Mouse (Mus musculus): ENCODE data around the gene Cyb561. TPM values are rescaled to one million over a fixed set of nuclear protein-coding genes. Genes with fewer than 3 reads are reported as not detected.

Cyb561 gene
- 0.77 TPM in 1 of 2 replicates, not detected in the other for total RNA-seq (2015; ENCODE audit: low replicate concordance)
- total RNA-seq (2017; ENCODE audit: low replicate concordance) = 0.28 and 0.77 TPM in 2 replicates

DNA sequence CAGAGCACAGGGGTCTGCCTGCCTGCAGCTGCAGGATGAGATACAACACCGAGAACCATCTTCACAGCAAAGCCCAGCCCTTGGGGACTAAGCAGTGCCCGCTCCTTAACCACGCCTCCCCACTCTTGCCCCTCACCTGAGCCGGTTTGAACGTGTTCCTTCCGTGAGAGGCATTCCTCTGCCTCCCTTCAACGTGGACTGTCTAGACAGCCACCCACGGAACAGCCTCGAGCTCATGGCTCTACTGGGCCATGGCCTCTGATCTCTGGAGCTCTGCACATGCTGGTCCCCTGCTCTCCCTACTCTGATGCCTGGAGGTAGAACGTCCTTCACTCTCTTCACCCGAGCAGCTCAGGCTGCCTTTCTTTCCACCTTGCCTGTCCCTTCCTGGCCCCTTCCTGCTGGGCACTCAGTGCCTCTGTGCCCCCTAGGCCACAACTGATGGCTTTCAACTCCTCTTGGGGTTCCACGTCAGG, at the start of gene Cyb561:
Cyb561 (minus strand) TSS at position 426 of the 476 bp plus-strand sequence.
- ATAC-seq (replicated peaks; ENCODE audit: low FRiP score, poor library complexity, severe bottlenecking) = no peak

DNA sequence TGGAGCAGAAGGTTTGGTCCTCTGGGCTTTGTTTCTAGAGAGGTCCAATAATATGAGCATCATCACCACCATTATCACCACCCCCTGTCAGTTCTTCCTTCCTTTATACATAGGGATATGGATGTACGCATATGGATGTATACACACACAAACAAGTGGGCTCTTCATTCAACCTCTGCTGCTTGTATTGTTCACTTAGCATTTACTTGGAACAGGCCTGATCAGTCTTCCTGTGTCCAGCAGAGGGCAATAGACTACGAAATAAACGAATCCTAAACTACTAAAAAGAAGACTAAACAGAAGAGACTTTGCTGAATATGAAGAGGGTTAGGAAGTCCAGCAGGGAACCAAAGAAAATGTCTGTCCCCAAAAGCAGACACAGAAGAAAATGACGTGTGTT, 48.6 kb upstream of the Cyb561 start:
- ATAC-seq (replicated peaks; ENCODE audit: low FRiP score, poor library complexity, severe bottlenecking) = peak; percentile 48

DNA sequence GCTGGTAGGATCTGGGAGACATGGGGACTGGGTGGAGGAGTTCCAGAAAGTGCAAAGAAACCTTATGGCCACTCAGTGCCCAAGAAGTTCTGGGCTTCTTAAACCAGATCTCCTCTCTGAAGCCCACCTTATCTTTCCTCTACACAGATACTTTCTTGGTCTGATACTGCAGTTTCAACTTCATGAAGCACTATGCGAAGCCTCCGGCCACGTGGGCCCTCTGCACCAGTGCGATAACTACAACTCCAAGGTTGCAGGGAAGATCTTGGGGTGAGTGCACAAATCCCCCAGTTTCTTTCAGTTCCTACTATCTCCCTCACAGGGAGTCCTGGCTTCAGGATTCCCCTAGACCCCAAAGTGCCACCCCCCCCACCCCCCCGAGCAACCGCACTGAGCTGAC, 46.9 kb upstream of the Cyb561 start:
- ATAC-seq (replicated peaks; ENCODE audit: low FRiP score, poor library complexity, severe bottlenecking) = no peak

DNA sequence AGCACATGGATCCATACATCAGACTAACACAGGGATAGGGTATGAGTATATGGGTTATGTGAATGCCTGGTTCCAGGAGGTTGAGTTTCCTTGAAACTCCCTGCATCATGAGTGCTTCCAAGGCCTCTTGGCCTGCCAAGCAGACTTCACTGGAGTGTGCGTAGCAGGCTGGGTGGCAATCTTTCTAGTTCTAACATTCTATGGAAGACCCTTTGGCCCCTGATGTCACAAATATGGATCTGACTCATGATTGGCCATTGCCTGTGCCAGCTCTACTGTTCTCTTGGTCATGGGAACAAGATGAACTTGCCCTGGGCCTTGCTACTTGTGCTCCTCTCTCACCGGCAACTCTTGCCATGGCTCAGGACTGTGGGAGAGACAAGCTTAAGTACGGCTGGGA, 41.2 kb upstream of the Cyb561 start, which contains the start of gene Ace3:
Ace3 (plus strand) TSS at position 301 of the 400 bp plus-strand sequence.
- ATAC-seq (replicated peaks; ENCODE audit: low FRiP score, poor library complexity, severe bottlenecking) = no peak

DNA sequence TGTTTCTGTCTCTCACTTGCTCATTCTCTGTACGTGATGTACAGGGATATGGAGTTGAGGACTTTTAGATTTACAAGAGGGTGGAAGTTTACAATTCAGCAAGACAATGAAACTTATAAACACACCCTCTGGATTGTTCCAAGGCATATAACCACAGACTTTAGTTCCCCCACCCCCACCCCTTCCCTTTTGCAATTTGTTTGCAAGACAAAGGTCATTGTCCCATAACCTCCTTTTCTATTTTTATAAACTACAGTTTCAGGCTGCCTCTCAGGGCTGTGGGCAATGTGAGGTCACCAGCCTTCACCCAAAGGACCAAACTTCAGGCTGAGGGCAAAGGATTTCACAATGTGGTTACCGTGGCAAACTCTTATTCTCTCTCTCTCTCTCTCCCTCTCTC, 37.1 kb upstream of the Cyb561 start:
- no peak for ATAC-seq (replicated peaks; ENCODE audit: low FRiP score, poor library complexity, severe bottlenecking)

DNA sequence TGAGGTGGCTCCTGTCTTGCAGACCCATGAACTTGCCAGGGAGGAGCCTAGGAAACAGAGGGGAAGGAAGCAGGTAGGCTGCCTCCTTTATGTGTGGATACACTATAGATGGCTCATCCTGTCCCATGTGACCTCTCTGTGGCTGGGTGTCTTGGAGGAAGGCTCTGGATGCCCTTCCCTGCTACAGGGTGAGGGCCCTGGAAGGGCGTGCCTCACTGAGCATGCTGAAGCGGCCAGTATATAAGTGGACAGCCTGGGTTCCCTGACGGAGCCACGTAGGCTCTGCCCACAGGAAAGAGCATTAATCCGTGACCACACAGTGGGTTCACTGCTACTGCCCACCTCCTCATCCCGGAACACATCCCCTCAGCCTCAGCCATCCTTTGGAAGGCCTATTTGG, 36.3 kb upstream of the Cyb561 start:
- ATAC-seq (replicated peaks; ENCODE audit: low FRiP score, poor library complexity, severe bottlenecking) = no peak

DNA sequence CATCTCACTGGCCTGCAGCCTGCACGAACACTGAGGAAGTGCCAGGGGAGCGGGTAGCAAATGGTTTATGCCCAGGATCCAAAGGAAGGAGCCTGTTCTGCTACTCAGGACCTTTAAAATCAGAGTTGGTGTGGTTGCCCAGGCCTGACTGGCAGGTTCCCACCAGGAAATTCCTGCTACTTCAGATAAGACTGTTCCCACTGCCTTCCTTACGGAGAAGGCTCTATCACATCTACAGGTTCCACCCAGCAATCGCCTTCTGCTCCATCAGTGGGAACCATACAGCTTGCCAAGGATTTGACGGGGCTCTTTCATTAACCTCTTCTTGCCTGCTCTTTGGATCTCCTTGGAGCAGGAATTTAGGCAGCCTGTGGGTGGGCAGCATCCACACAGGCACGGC, 34.3 kb upstream of the Cyb561 start:
- no peak for ATAC-seq (replicated peaks; ENCODE audit: low FRiP score, poor library complexity, severe bottlenecking)

DNA sequence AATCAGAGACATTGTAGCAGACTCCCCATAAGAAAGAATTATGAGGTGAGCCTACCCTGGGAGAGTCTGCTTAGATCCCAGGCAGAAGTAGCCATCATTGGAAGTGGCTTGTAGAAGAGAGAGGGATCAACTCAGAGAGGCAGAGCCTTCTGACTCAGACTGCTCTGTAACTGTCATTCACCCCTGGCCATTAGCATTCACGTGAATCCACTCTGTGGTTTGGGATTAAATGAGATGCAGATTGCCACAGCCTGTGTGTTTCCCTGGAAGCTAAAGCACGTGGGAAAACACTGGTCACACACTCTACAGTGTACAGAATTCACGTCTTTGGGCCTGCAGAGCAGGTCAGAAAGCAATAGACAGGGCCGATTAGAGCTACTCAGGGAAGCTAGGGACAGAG, 31.3 kb upstream of the Cyb561 start:
- ATAC-seq (replicated peaks; ENCODE audit: low FRiP score, poor library complexity, severe bottlenecking) = no peak

DNA sequence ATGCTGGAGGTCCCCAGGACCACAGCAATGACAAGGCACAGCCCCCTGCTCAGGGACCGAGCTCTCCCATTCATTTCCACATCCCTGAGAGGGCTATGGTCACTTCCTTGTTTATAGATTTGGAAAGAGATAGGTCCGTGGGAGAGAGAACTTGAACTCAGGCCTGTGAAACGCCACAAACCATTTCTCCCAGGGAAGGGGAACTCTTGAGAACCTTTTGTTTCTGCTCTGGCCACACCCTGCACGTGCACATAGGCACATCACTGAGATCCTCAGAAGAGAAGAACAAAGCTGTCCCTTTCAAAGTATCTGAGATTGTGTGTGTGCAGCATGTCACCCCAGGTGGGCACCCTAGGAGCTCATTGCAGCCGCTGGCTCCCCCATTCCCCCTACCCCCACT, 25.5 kb upstream of the Cyb561 start:
- ATAC-seq (replicated peaks; ENCODE audit: low FRiP score, poor library complexity, severe bottlenecking) = no peak

DNA sequence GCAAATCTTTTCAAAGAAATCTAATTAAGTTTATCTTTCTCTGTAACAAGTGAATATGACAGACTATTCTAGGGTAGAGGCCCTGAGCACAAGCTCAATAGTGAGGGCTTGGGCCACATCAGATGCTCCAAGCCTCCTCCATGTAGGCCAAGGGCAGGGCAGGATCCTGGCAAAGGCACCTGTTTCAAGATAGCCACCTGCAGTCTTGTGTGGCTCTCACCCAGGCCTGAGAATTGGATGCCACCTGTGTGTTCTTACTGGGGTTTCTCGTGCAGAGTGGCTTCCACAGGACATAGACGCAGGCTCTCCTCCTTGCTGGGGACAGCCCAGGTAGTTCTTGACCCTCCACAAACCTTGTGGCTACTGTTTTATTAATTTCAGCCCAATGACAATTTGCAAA, 25.1 kb upstream of the Cyb561 start:
- no peak for ATAC-seq (replicated peaks; ENCODE audit: low FRiP score, poor library complexity, severe bottlenecking)

DNA sequence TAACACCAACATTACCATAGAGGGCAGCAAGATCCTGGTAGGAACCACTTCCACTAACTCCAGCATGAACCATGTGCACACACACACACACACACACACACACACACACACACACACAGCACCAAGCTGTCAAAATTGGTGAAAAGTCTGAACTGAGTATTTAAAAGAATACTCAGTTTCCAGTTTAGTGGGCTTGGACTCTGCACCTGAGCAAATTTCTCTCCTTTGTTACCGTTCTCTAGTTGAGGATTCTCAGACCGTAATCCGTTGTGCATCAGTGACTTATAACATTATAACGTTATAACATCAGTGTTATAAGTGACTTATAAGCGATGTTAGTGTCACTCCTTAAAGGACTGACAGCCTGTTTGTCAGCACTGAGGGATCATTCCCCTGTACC, 22.5 kb upstream of the Cyb561 start:
- no peak for ATAC-seq (replicated peaks; ENCODE audit: low FRiP score, poor library complexity, severe bottlenecking)

DNA sequence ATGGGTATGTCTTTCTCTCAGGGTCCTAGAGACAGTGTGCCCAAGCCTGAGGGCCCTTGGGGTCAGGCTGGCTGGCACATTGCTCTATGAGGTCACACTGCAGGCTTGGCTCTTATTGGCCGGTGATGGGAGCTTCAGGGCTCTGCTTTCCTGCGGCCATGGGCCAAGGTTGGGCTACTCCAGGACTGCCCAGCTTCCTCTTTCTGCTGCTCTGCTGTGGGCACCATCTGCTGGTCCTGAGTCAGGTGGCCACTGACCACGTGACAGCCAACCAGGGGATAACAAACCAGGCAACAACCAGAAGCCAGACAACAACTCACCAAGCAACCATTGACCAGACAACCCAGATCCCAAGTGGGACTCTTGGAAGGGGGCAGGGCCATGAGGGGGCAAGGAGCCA, 21.9 kb upstream of the Cyb561 start:
- ATAC-seq (replicated peaks; ENCODE audit: low FRiP score, poor library complexity, severe bottlenecking) = no peak

DNA sequence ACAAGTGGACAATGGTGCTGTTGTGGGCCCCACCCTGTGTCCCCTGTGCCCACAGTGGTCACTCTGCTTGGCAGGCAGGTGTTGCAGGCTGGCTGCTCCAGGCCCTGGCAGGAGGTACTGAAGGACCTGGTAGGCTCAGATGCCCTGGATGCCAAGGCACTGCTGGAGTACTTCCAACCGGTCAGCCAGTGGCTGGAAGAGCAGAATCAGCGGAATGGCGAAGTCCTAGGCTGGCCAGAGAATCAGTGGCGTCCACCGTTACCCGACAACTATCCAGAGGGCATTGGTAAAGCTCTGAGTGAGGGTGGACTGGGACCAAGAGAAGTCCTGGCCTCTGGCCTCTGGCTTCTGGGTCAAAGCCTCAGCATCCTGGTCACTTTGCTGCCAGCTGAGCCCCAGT, 21.5 kb upstream of the Cyb561 start:
- no peak for ATAC-seq (replicated peaks; ENCODE audit: low FRiP score, poor library complexity, severe bottlenecking)

DNA sequence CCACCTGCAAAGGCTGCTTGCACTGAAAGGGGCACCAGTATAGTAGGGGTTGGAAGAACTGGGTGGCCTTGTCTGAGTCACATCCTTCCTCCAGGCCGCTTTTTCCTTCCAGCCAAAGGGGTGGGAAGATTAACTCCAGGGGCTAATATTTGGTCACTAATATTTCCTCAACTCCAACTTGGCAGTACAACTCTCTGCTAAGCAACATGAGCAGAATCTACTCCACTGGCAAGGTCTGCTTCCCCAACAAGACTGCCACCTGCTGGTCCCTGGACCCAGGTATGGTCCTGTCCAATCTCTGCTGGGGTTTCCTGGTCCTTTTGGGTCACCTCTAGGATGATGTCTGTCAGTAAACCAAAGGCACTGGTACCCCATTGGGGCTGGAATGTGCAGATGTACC, 16.4 kb upstream of the Cyb561 start:
- no peak for ATAC-seq (replicated peaks; ENCODE audit: low FRiP score, poor library complexity, severe bottlenecking)

DNA sequence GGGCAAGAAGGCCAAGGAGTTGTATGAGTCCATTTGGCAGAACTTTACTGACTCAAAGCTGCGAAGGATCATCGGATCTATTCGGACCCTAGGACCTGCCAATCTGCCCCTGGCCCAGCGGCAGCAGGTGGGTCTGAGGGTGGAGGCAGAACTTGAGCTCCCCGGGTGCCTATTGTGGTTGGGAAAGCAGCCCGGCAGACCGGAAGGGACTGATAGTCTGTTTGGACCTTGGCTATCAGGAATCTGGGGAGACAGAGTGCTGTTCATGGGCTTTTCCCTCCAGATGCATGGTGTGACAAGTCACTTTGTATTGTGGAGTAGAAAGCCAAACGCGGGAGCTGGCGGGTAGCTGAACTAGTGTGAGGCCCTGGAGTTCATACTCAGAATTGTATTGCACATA, 15.8 kb upstream of the Cyb561 start:
- no peak for ATAC-seq (replicated peaks; ENCODE audit: low FRiP score, poor library complexity, severe bottlenecking)

DNA sequence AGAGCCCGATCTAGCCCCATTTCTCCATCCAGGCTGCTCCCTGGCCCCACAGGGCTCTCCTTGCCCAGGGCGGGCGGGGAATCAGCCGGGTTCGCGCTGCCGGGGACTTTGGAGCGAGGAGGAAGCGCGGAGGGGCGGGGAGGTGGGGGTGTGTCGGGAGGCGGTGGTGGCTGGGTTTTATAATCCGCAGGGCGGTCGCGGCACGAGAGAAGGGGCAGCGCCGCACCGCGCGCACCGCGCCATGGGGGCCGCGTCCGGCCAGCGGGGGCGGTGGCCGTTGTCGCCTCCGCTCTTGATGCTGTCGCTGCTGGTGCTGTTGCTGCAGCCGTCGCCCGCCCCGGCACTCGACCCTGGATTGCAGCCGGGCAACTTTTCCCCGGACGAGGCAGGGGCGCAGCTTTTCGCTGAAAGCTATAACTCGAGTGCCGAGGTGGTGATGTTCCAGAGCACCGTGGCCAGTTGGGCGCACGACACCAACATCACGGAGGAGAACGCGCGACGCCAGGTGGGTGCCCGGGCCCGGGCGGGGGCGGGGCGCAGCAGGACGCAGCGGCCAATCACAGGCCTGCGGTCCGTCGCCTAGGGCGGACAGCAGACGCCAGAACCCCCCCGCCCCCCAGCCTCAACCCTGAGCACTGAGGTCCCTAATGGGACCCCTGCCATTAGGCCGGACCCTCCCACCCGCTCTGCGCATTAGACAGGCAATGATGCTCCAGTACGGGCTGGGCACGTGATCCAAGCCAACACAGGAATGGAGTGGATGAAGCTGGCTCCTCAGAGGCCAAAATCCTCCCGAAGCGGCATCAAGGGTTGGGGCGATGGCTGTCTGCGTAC, 14.8 kb upstream of the Cyb561 start, which contains the start of gene Ace:
Ace (plus strand) TSS at position 205 of the 834 bp plus-strand sequence.
- no peak for ATAC-seq (replicated peaks; ENCODE audit: low FRiP score, poor library complexity, severe bottlenecking)

DNA sequence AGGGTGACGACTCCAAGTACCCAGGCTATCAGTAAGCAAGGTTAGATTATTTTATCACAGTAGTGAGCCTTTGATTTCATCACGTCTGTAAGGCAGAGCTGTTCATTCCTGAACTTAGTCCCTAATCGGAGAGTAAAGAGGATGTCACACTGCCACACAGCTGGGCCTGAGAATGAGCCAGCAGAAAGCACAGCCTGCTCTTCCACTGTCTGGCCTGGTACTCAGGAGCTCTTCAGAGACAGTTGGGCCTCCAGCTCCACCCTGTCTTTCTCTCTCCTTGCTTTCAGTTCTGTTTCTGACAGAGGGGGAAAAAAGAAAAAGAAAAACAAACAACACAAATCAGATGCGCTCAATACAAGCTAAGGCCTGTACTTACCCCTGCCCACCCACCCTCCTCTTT, 13.2 kb upstream of the Cyb561 start:
- ATAC-seq (replicated peaks; ENCODE audit: low FRiP score, poor library complexity, severe bottlenecking) = no peak

DNA sequence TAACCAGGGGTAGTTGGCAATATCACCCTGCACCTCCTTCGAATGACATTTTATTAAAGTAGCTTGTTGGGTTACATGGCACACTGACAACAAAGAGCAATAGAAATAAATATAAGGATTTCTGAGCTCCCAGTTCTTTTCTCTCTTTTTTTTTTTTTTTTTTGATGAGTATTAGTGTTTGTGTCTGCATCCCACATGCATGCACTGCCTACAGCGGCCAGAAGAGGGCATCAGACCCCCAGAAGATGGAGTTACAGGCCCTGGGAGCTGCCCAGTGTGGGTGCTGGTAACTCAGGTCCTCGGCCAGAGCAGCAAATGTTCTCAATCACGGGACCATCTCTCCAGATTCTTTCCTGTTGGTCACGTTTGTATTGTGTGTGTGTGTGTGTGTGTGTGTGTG, 11.6 kb upstream of the Cyb561 start:
- peak; percentile 60; the same call in 1 of the 2 replicates for ATAC-seq (replicated peaks; ENCODE audit: low FRiP score, poor library complexity, severe bottlenecking)

DNA sequence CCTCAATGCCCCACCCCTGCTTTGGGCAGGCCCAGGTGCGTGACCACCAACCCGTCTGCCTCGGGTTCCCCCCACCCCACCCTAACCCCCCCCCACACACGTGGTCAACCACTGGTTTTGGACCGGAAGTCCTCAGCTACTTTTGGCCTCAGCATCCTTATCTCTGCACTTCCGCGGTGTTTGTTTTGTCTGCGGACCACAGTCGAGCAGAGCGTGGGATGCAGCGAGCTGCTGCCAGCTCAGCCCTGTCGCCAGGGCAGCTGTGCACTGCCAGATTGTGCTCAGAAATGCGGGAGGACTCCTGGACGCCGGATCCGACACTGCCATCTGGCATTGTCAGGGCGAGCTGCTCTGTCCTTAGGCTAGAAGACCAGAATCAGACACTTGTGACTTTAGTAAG, 6.2 kb upstream of the Cyb561 start:
- ATAC-seq (replicated peaks; ENCODE audit: low FRiP score, poor library complexity, severe bottlenecking) = no peak

DNA sequence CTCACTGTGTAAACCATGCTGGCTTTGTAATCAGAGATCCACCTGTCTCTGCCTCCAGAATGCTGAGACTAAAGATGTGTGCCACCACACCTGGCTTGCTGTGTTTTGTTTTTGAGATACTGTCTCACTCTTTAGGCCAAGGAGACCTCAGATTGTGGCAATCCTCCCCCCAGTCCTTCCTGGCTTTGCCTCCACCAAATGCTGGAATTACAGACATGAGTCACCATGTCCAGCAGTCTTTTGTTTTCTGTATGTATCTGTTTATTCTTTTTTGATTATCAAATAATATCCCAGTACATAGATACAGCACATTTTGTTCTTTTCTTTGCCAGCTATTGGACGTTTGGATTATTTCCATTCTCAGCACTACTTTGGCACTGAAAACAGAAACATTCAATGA, 5.4 kb upstream of the Cyb561 start:
- ATAC-seq (replicated peaks; ENCODE audit: low FRiP score, poor library complexity, severe bottlenecking) = no peak

DNA sequence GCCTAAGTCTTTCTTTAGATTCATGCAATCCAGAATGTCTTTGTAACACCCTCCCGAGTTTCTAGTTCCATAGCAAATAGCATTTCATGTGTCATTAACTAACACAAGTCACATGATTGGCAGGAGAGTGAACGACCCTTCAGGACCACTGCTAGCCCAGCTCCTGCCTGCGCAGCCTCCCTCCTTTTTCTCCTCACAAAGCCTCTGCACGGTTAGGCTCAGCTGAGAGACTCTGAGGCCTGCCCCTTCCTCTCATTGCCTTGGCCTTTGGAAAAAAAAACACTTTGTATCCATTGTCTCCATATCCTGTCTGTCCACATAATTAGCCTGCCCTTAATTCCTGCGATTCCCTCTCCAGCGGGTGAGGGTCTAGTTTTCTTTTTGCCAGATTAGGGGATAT, 4.4 kb upstream of the Cyb561 start:
- ATAC-seq (replicated peaks; ENCODE audit: low FRiP score, poor library complexity, severe bottlenecking) = no peak

All from erythroblast, adult 5-6 weeks (primary cell).